Mouse (Mus musculus) ZHBTc4 (cell line): ENCODE data around the gene She.

Experiments used
- DNase-seq: peaks from one replicate; pipeline ENCODE4 v3.0.0-alpha.2; 2011; ENCODE audit warnings: low read depth, low spot score

Gene She

GRCm38 (mm10) chr3:89817056-89817455 lies 14.1 kb upstream of the She start:
- peak; percentile 78 for DNase-seq

- DNase-seq: no peak
These were observed 12.6 kb upstream of the She start for GRCm38 (mm10) chr3:89818605-89819004.

- no peak for DNase-seq
These were observed 11.3 kb upstream of the She start for GRCm38 (mm10) chr3:89819897-89820296.

GRCm38 (mm10) chr3:89820311-89821095 lies 10.7 kb upstream of the She start:
- DNase-seq: no peak

GRCm38 (mm10) chr3:89821096-89821513 lies 10.1 kb upstream of the She start:
- no peak for DNase-seq

GRCm38 (mm10) chr3:89821548-89822480 lies 9.4 kb upstream of the She start:
- peak; percentile 64 for DNase-seq

- DNase-seq: no peak
These were observed 7.6 kb upstream of the She start for GRCm38 (mm10) chr3:89823594-89823993.

GRCm38 (mm10) chr3:89826295-89826694 lies 4.9 kb upstream of the She start:
- peak; percentile 93 for DNase-seq

- no peak for DNase-seq
These were observed 4.2 kb downstream of the She start for GRCm38 (mm10) chr3:89835362-89835761.

GRCm38 (mm10) chr3:89842258-89842657 lies 11.1 kb downstream of the She start:
- DNase-seq: peak; percentile 95

GRCm38 (mm10) chr3:89843148-89843547 lies 12.0 kb downstream of the She start:
- DNase-seq: peak; percentile 88

GRCm38 (mm10) chr3:89845814-89846213 lies 14.6 kb downstream of the She start:
- no peak for DNase-seq

- DNase-seq: no peak
These were observed 16.0 kb downstream of the She start for GRCm38 (mm10) chr3:89847126-89847525.

GRCm38 (mm10) chr3:89847596-89847995 lies 16.4 kb downstream of the She start:
- no peak for DNase-seq

- no peak for DNase-seq
These were observed 16.9 kb downstream of the She start for GRCm38 (mm10) chr3:89848083-89848482.

- DNase-seq: peak; percentile 62
These were observed 22.6 kb downstream of the She start for GRCm38 (mm10) chr3:89853752-89854151.

- DNase-seq: peak; percentile 80
These were observed 26.2 kb downstream of the She start for GRCm38 (mm10) chr3:89857353-89857752.

- DNase-seq: peak; percentile 82
These were observed 27.0 kb downstream of the She start for GRCm38 (mm10) chr3:89858123-89858522.

- DNase-seq: no peak
These were observed 27.7 kb downstream of the She start for GRCm38 (mm10) chr3:89858888-89859287.

- DNase-seq: no peak
These were observed 28.8 kb downstream of the She start for GRCm38 (mm10) chr3:89859936-89860335.

GRCm38 (mm10) chr3:89860343-89860742 lies 29.2 kb downstream of the She start:
- no peak for DNase-seq

GRCm38 (mm10) chr3:89861070-89861469 lies 29.9 kb downstream of the She start:
- DNase-seq: peak; percentile 56
